Mouse (Mus musculus): ENCODE results near the gene P3h4.

DNA sequence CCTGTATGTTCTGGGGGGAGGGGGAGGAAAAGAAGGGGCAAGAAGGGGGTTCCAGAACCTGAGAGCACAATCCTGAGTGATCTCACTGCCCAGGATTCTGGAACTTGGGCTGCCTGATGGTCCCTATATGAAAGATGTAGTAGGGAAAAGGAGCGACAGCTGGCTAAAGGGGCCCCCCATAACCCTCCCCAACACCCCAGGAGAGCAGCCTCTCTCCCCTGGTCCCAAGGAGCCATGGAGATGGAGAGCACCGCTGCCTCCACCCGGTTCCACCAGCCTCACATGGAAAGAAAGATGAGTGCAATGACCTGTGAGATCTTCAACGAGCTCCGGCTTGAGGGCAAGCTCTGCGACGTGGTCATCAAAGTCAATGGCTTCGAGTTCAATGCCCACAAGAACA is 27.2 kb upstream of the P3h4 start, which contains the start of the genes Nt5c3b and Klhl10:
- TF ChIP-seq POLR2A (IDR thresholded peaks at IDR 0.05; ENCODE audit: insufficient read length, low read depth) (no peak), TCF12 (IDR thresholded peaks at IDR 0.05; ENCODE audit: insufficient read depth, poor library complexity, severe bottlenecking) (no peak), USF1 (IDR thresholded peaks at IDR 0.05; ENCODE audit: low read depth) (no peak), MYOD1 (IDR thresholded peaks at IDR 0.05; ENCODE audit: control insufficient read depth in 1 of 3, insufficient read length in 2 of 3, low read depth in 2 of 3) (no peak), MAX (IDR thresholded peaks at IDR 0.05; ENCODE audit: low read depth) (no peak), E2F4 (IDR thresholded peaks at IDR 0.05; ENCODE audit: insufficient read depth) (no peak), SRF (IDR thresholded peaks at IDR 0.05; ENCODE audit: control insufficient read depth, insufficient read length, low read depth) (no peak)
